Comparison of ENCODE assay signal across 19 mouse cellular contexts in the genomic region with DNA sequence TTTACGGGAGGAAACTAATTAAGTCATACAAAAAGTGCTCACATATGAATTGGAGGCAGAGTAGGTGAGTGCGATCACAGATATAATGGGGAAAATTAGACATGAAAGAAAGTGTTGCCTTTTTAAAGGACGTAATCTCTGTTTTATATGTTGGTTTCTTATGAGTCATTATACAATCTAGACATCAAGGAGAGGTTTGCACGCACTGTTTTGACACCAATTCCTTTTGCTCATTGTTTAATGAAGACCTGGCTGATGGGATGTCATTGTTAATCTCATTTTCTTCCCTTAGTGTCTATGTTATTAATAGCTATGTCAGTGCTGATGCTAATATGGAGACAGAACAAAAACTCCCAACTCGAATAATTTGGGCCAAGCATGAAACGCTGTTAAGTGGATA. TPM values are rescaled to one million over a fixed set of nuclear protein-coding genes. Genes with fewer than 3 reads are reported as not detected.
A peak's percentile ranks its signal among the peaks of the same experiment; 100 is the strongest.
DNase-seq lines count a peak whose midpoint lies in the region; ATAC-seq and TF ChIP-seq lines count a peak whose summit lies in the region.
"Had no signal": no experiment of that assay in that cellular context is flagged by ENCODE, and none has a peak within 500 bp of the region (broad histone marks: within the 10 kb centered on the region; RNA-seq: fewer than 3 reads in every experiment).

No protein-coding gene starts in this region.

- intact Hi-C loops in heart, postnatal 14 days (cut with DNase I) = no loop called here

- no peak overlapping the region for H3K4me3 ChIP-seq in forebrain, postnatal 0 days (ENCODE audit: low read depth, low read length)
- no peak overlapping the region for H3K4me3 ChIP-seq in forebrain, embryonic 15.5 days
- H3K4me3 ChIP-seq in MEL (ENCODE audit: control insufficient read depth in 1 of 2, insufficient read depth in 1 of 2, low read depth in 2 of 2, low read length in 2 of 2) = peak overlapping the region in 1 of 2 experiments; percentile 45; a peak in 2 of 4 replicates
- H3K4me3 ChIP-seq in neural tube, embryonic 14.5 days (ENCODE audit: low read depth, low read length) = no peak overlapping the region
- H3K4me3 ChIP-seq: embryonic facial prominence, embryonic 15.5 days; erythroblast, embryonic 14.5 days had no signal

- peak; percentile 52 to 73; a peak in 2 of 4 replicates for TF ChIP-seq EP300 in MEL (IDR thresholded peaks at IDR 0.05; ENCODE audit: low read depth in 1 of 2, low read length in 2 of 2)

- H3K9me3 ChIP-seq in forebrain, postnatal 0 days (ENCODE audit: low read length) = no peaks in the 10 kb centered on the region
- no peaks in the 10 kb centered on the region for H3K9me3 ChIP-seq in forebrain, embryonic 15.5 days
- H3K9me3 ChIP-seq in MEL (replicated peaks; ENCODE audit: insufficient read depth, low read length) = no peaks in the 10 kb centered on the region
- no peaks in the 10 kb centered on the region for H3K9me3 ChIP-seq in neural tube, embryonic 14.5 days (ENCODE audit: control insufficient read depth, low read length)
- H3K9me3 ChIP-seq: embryonic facial prominence, embryonic 15.5 days had no signal

- WGBS in forebrain, postnatal 0 days = 45% methylated on average over 6 of the region's 6 CpGs
- 51% methylated on average over 6 of the region's 6 CpGs for WGBS in forebrain, embryonic 15.5 days
- WGBS in neural tube, embryonic 14.5 days = 44% methylated on average over 6 of the region's 6 CpGs

- H3K79me2 ChIP-seq in MEL (ENCODE audit: control insufficient read depth, insufficient read depth, low read length, poor library complexity) = no peaks in the 10 kb centered on the region

- no peak for DNase-seq in forebrain, postnatal 0 days
- DNase-seq in 416B (ENCODE audit: low read depth) (peak; percentile 72), MEL (ENCODE audit: low read depth, low spot score) (peak; percentile 76)
- DNase-seq in kidney, adult 8-10 months = no peak
- DNase-seq in heart, postnatal 14 days = no peak
- DNase-seq in B cell, adult 2 months = no peak
- DNase-seq: adrenal gland, adult 8-10 months; adrenal gland, postnatal 36 days; cerebellum, adult 11 months; cerebellum, adult 8-10 months; cerebellum, postnatal 14 days; embryo, embryonic 11 days; gastrocnemius, postnatal 36 days had no signal

- no peak overlapping the region for H3K4me2 ChIP-seq in forebrain, postnatal 0 days (ENCODE audit: low read depth)
- no peak overlapping the region for H3K4me2 ChIP-seq in forebrain, embryonic 15.5 days (replicated peaks)
- no peak overlapping the region for H3K4me2 ChIP-seq in neural tube, embryonic 14.5 days (ENCODE audit: low read depth, low read length)
- H3K4me2 ChIP-seq: embryonic facial prominence, embryonic 15.5 days; hindbrain, embryonic 14.5 days had no signal

- no peaks in the 10 kb centered on the region for H3K4me1 ChIP-seq in forebrain, postnatal 0 days (ENCODE audit: insufficient read depth)
- peaks cover 9% of the 10 kb centered on the region for H3K4me1 ChIP-seq in forebrain, embryonic 15.5 days
- peaks cover 22 to 24% of the 10 kb centered on the region in 2 experiments for H3K4me1 ChIP-seq in MEL (ENCODE audit: control insufficient read depth in 1 of 2, insufficient read depth in 2 of 2, low read length in 2 of 2)
- peaks cover 3% of the 10 kb centered on the region; the same call in 1 of the 2 replicates for H3K4me1 ChIP-seq in neural tube, embryonic 14.5 days (ENCODE audit: control insufficient read depth, insufficient read depth, low read length)
- H3K4me1 ChIP-seq: embryonic facial prominence, embryonic 15.5 days had no signal

- no peak for TF ChIP-seq RAD21 in MEL (IDR thresholded peaks at IDR 0.05; ENCODE audit: low read depth, low read length)

- peak; percentile 27; the same call in 1 of the 2 replicates for ATAC-seq in forebrain, postnatal 0 days
- ATAC-seq in forebrain, embryonic 15.5 days (replicated peaks) = no peak
- 0 out of 2 replicates have a peak, but pooled peaks have one; percentile 41 for ATAC-seq in neural tube, embryonic 14.5 days (ENCODE audit: low read depth)
- ATAC-seq: intestine, embryonic 16.5 days had no signal

- H3K27me3 ChIP-seq in forebrain, postnatal 0 days (ENCODE audit: insufficient read depth, low read length) = no peaks in the 10 kb centered on the region
- H3K27me3 ChIP-seq in forebrain, embryonic 15.5 days = no peaks in the 10 kb centered on the region
- H3K27me3 ChIP-seq in MEL (ENCODE audit: control insufficient read depth in 1 of 2, insufficient read depth in 2 of 2, low read length in 2 of 2) = no peaks in the 10 kb centered on the region
- no peaks in the 10 kb centered on the region for H3K27me3 ChIP-seq in neural tube, embryonic 14.5 days (ENCODE audit: control insufficient read depth, insufficient read depth, low read length)
- H3K27me3 ChIP-seq: embryonic facial prominence, embryonic 15.5 days had no signal

- TF ChIP-seq POLR2A in MEL (IDR thresholded peaks at IDR 0.05; ENCODE audit: control insufficient read depth in 1 of 2, insufficient read depth in 1 of 2, low read depth in 1 of 2, low read length in 2 of 2, poor library complexity in 1 of 2) = no peak

- no peaks in the 10 kb centered on the region for H3K36me3 ChIP-seq in forebrain, postnatal 0 days (ENCODE audit: insufficient read depth)
- H3K36me3 ChIP-seq in forebrain, embryonic 15.5 days = no peaks in the 10 kb centered on the region
- peaks cover 0 to 38% of the 10 kb centered on the region in 2 experiments; a peak in 2 of 4 replicates for H3K36me3 ChIP-seq in MEL (ENCODE audit: control insufficient read depth in 1 of 2, insufficient read depth in 2 of 2, low read length in 2 of 2)
- H3K36me3 ChIP-seq in neural tube, embryonic 14.5 days (ENCODE audit: control insufficient read depth, insufficient read depth, low read length) = no peaks in the 10 kb centered on the region
- H3K36me3 ChIP-seq: embryonic facial prominence, embryonic 15.5 days had no signal

- H3K27ac ChIP-seq in forebrain, postnatal 0 days (ENCODE audit: low read depth, low read length) = no peak overlapping the region
- H3K27ac ChIP-seq in forebrain, embryonic 15.5 days (replicated peaks) = no peak overlapping the region
- H3K27ac ChIP-seq in MEL (ENCODE audit: control insufficient read depth, low read depth, low read length) = peak overlapping the region; percentile 100
- H3K27ac ChIP-seq in neural tube, embryonic 14.5 days (ENCODE audit: low read depth, low read length) = no peak overlapping the region
- H3K27ac ChIP-seq: embryonic facial prominence, embryonic 15.5 days; hindbrain, embryonic 14.5 days had no signal

- no peak overlapping the region for H3K9ac ChIP-seq in forebrain, postnatal 0 days
- no peak overlapping the region for H3K9ac ChIP-seq in forebrain, embryonic 15.5 days (replicated peaks)
- H3K9ac ChIP-seq in MEL (ENCODE audit: control insufficient read depth, low read depth, low read length, poor library complexity, severe bottlenecking) = peak overlapping the region; percentile 91
- no peak overlapping the region for H3K9ac ChIP-seq in neural tube, embryonic 14.5 days (replicated peaks; ENCODE audit: low read depth, low read length)
- H3K9ac ChIP-seq: embryonic facial prominence, embryonic 15.5 days; hindbrain, embryonic 14.5 days had no signal

- no peak for TF ChIP-seq CTCF in forebrain, postnatal 0 days (IDR thresholded peaks at IDR 0.05; ENCODE audit: low read depth)
- TF ChIP-seq CTCF in MEL (IDR thresholded peaks at IDR 0.05 in 2 of 3, conservative IDR thresholded peaks at IDR 0.05 in 1 of 3; ENCODE audit: control insufficient read depth in 1 of 3, insufficient read depth in 1 of 3, low read depth in 2 of 3, low read length in 3 of 3, poor library complexity in 1 of 3, severe bottlenecking in 1 of 3) = no peak

TF ChIP-seq in MEL, 35 proteins besides CTCF, POLR2A, EP300 and RAD21:
- TF ChIP-seq TAL1 (IDR thresholded peaks at IDR 0.05; ENCODE audit: low read length) = no peak
- TF ChIP-seq GATA1 (IDR thresholded peaks at IDR 0.05; ENCODE audit: low read depth, low read length) = peak; percentile 50; the same call in 1 of the 2 replicates
- TF ChIP-seq TBP (IDR thresholded peaks at IDR 0.05; ENCODE audit: low read depth, low read length) = 0 out of 2 replicates have a peak, but pooled peaks have one; percentile 21
- peak; percentile 54; the same call in 1 of the 2 replicates for TF ChIP-seq JUND (IDR thresholded peaks at IDR 0.05; ENCODE audit: low read depth, low read length)
- TF ChIP-seq ZNF384 (IDR thresholded peaks at IDR 0.05; ENCODE audit: low read depth, low read length) = peak; percentile 77; the same call in 1 of the 2 replicates
- TF ChIP-seq CHD1 (IDR thresholded peaks at IDR 0.05; ENCODE audit: low read depth, low read length) = peak; percentile 96
- TF ChIP-seq NRF1 (IDR thresholded peaks at IDR 0.05; ENCODE audit: insufficient read depth, low read depth, low read length, poor library complexity, severe bottlenecking) = no peak
- 0 out of 2 replicates have a peak, but pooled peaks have one; percentile 33 for TF ChIP-seq TCF12 (IDR thresholded peaks at IDR 0.05; ENCODE audit: low read depth, low read length)
- TF ChIP-seq RCOR1 (IDR thresholded peaks at IDR 0.05; ENCODE audit: low read depth, low read length) = peak; percentile 54; the same call in 1 of the 2 replicates
- peak; percentile 47; the same call in 1 of the 2 replicates for TF ChIP-seq ETS1 (IDR thresholded peaks at IDR 0.05; ENCODE audit: low read depth, low read length)
- TF ChIP-seq MEF2A (IDR thresholded peaks at IDR 0.05; ENCODE audit: extremely low read depth, insufficient replicate concordance, low read depth, low read length, poor library complexity, severe bottlenecking) = no peak

RNA-seq across cellular contexts. Expression of a gene that starts 20.3 kb away (rescaled TPM):
- 0.90 and 0.92 TPM in 2 replicates for total RNA-seq in forebrain, postnatal 0 days (2014; rRNA removed)
- 1.2 and 1.4 TPM in 2 replicates for polyA plus RNA-seq in forebrain, postnatal 0 days (2015; fragmentation: Nextera tagmentation; extraction: Ambion mirVana)
- polyA plus RNA-seq in forebrain, embryonic 15.5 days (2015; fragmentation: Nextera tagmentation; extraction: Ambion mirVana) = 1.3 and 1.4 TPM in 2 replicates
- 55.2 and 60.8 TPM in 2 replicates for total RNA-seq in MEL (2012; rRNA removed)
- 100 to 1,000 TPM in 1 of 2 experiments, 10 to 100 TPM in 1; 63.0 to 205 TPM for polyA plus RNA-seq in MEL (2012; ENCODE audit: insufficient read depth in 1 of 2, insufficient read length in 2 of 2, low read depth in 1 of 2, low replicate concordance in 2 of 2, missing spikeins in 1 of 2)
- polyA plus RNA-seq in neural tube, embryonic 14.5 days (2014; fragmentation: Nextera tagmentation; extraction: Ambion mirVana) = 0.42 and 1.9 TPM in 2 replicates
- total RNA-seq in heart, postnatal 14 days (2021) = 1 to 10 TPM in 1 of 2 experiments, under 1 TPM in 1; 0.57 to 1.5 TPM
- polyA plus RNA-seq: erythroblast, embryonic 14.5 days had no signal

Comparison
In these comparisons a context has a peak if more than half of its experiments do, and no peak if none do; other contexts are left out.
1. DNase-seq: peak in 416B (single experiment) and MEL (single experiment); none in forebrain, postnatal 0 days (single experiment), kidney, adult 8-10 months (0 of 2), heart, postnatal 14 days (0 of 2) and B cell, adult 2 months (0 of 2).
2. RNA of a gene that starts 20.3 kb away (polyA plus RNA-seq): 63.0 to 205 TPM in MEL; 1.2 to 1.4 TPM in forebrain, postnatal 0 days, 1.3 to 1.4 TPM in forebrain, embryonic 15.5 days and 0.42 to 1.9 TPM in neural tube, embryonic 14.5 days; every median in the first group is over 10 times any median in the second.